Mouse (Mus musculus): ENCODE measurements around the gene Ahsa1. TPM values are rescaled to one million over a fixed set of nuclear protein-coding genes. Genes with fewer than 3 reads are reported as not detected.
A peak's percentile ranks its signal among the peaks of the same experiment; 100 is the strongest.
"Not testable (repeated sequence)": the region's sequence is repeated elsewhere in the genome, so short reads cannot be mapped to it uniquely, and the experiment has no call there.

Gene Ahsa1
- 55.9 and 60.9 TPM in 2 replicates for polyA plus RNA-seq (2012; rRNA removed)

- DNase-seq (ENCODE audit: low read depth, low spot score) = peak; percentile 95
- WGBS = under 1% methylated on average over 31 of the region's 31 CpGs
Observed at GRCm38 (mm10) chr12:87266108-87266826, at the start of gene Ahsa1, which contains the start of gene Vipas39. Gene Ahsa1, plus strand, starts transcription at chr12:87266479. Gene Vipas39, minus strand, starts transcription at chr12:87266256.

GRCm38 (mm10) chr12:87217596-87217995 lies 48.7 kb upstream of the Ahsa1 start:
- no peak for DNase-seq (ENCODE audit: low read depth, low spot score)

- 47% methylated on average over 7 of the region's 7 CpGs for WGBS
- no peak for DNase-seq (ENCODE audit: low read depth, low spot score)
Observed at GRCm38 (mm10) chr12:87219362-87219761, 46.9 kb upstream of the Ahsa1 start.

GRCm38 (mm10) chr12:87224950-87225349 lies 41.3 kb upstream of the Ahsa1 start:
- 76% methylated on average over 10 of the region's 10 CpGs for WGBS
- DNase-seq (ENCODE audit: low read depth, low spot score) = no peak

- no peak for DNase-seq (ENCODE audit: low read depth, low spot score)
- WGBS = 76% methylated on average over 7 of the region's 7 CpGs
Observed at GRCm38 (mm10) chr12:87226801-87227200, 39.5 kb upstream of the Ahsa1 start.

GRCm38 (mm10) chr12:87229633-87230032 lies 36.6 kb upstream of the Ahsa1 start:
- WGBS = 80% methylated on average over 2 of the region's 2 CpGs
- no peak for DNase-seq (ENCODE audit: low read depth, low spot score)

GRCm38 (mm10) chr12:87230379-87230895 lies 35.8 kb upstream of the Ahsa1 start:
- no peak for DNase-seq (ENCODE audit: low read depth, low spot score)

- DNase-seq (ENCODE audit: low read depth, low spot score) = no peak
- WGBS = 85% methylated on average over 5 of the region's 5 CpGs
Observed at GRCm38 (mm10) chr12:87236882-87237483, 29.3 kb upstream of the Ahsa1 start.

- 97% methylated on average over 1 of the region's 1 CpGs for WGBS
- DNase-seq (ENCODE audit: low read depth, low spot score) = no peak
Observed at GRCm38 (mm10) chr12:87238632-87239031, 27.6 kb upstream of the Ahsa1 start, which contains the start of gene Noxred1. Gene Noxred1, minus strand, starts transcription at chr12:87238732.

- 79% methylated on average over 6 of the region's 6 CpGs for WGBS
- DNase-seq (ENCODE audit: low read depth, low spot score) = no peak
Observed at GRCm38 (mm10) chr12:87250161-87250560, 16.1 kb upstream of the Ahsa1 start.

- DNase-seq (ENCODE audit: low read depth, low spot score) = no peak
- WGBS = 96% methylated on average over 6 of the region's 6 CpGs
Observed at GRCm38 (mm10) chr12:87253878-87254277, 12.4 kb upstream of the Ahsa1 start.

GRCm38 (mm10) chr12:87256629-87257028 lies 9.7 kb upstream of the Ahsa1 start:
- DNase-seq (ENCODE audit: low read depth, low spot score) = no peak
- 92% methylated on average over 5 of the region's 5 CpGs for WGBS

GRCm38 (mm10) chr12:87260562-87260961 lies 5.7 kb upstream of the Ahsa1 start:
- WGBS = 97% methylated on average over 8 of the region's 8 CpGs
- no peak for DNase-seq (ENCODE audit: low read depth, low spot score)

- 9% methylated on average over 11 of the region's 11 CpGs for WGBS
- DNase-seq (ENCODE audit: low read depth, low spot score) = no peak
Observed at GRCm38 (mm10) chr12:87265444-87265843, 835 bp upstream of the Ahsa1 start.

- under 1% methylated on average over 31 of the region's 31 CpGs for WGBS
- DNase-seq (ENCODE audit: low read depth, low spot score) = peak; percentile 28
Observed at GRCm38 (mm10) chr12:87266827-87267603, 736 bp downstream of the Ahsa1 start.

- no peak for DNase-seq (ENCODE audit: low read depth, low spot score)
- WGBS = 16% methylated on average over 4 of the region's 4 CpGs
Observed at GRCm38 (mm10) chr12:87267682-87268081, 1.4 kb downstream of the Ahsa1 start.

- WGBS = 80% methylated on average over 9 of the region's 9 CpGs
- no peak for DNase-seq (ENCODE audit: low read depth, low spot score)
Observed at GRCm38 (mm10) chr12:87274853-87275831, 8.9 kb downstream of the Ahsa1 start.

- 93% methylated on average over 4 of the region's 4 CpGs for WGBS
- DNase-seq (ENCODE audit: low read depth, low spot score) = not testable (repeated sequence)
Observed at GRCm38 (mm10) chr12:87277251-87277650, 11.0 kb downstream of the Ahsa1 start.

- 11% methylated on average over 6 of the region's 6 CpGs for WGBS
- DNase-seq (ENCODE audit: low read depth, low spot score) = no peak
Observed at GRCm38 (mm10) chr12:87278118-87278730, 11.9 kb downstream of the Ahsa1 start.

Measured in large intestine, adult 2 months (tissue).